Mouse (Mus musculus): ENCODE results near the gene Cphx3.
"Not testable (repeated sequence)": the region's sequence is repeated elsewhere in the genome, so short reads cannot be mapped to it uniquely, and the experiment has no call there.

DNA sequence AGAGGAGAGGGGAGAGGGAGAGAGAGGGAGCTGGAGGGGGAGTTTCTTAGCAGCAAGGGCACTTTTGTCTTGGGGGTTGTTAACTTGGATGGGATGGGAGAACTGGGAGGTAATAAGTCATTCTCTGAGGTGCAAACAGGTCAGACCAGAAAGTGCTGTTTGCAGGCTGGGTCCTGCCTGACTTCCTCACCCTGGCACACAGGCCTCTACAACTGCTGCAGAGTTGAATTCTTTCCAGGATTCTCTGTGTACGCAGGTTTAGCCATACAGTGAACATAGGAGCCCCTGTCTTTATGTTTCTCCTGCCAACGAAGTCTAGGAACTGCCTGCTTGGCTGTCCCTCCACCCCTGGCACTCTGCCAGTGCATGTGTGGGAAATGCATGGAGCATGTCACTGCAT, 65.0 kb downstream of the Cphx3 start:
- TF ChIP-seq EP300 (IDR thresholded peaks at IDR 0.05; ENCODE audit: low read depth in 1 of 2, low read length in 2 of 2); CTCF (IDR thresholded peaks at IDR 0.05 in 2 of 3, conservative IDR thresholded peaks at IDR 0.05 in 1 of 3; ENCODE audit: control insufficient read depth in 1 of 3, insufficient read depth in 1 of 3, low read depth in 2 of 3, low read length in 3 of 3, poor library complexity in 1 of 3, severe bottlenecking in 1 of 3); MEF2A (IDR thresholded peaks at IDR 0.05; ENCODE audit: extremely low read depth, insufficient replicate concordance, low read depth, low read length, poor library complexity, severe bottlenecking); HCFC1 (IDR thresholded peaks at IDR 0.05; ENCODE audit: low read depth, low read length); RCOR1 (IDR thresholded peaks at IDR 0.05; ENCODE audit: low read depth, low read length); TAL1 (IDR thresholded peaks at IDR 0.05; ENCODE audit: low read length); POLR2A (IDR thresholded peaks at IDR 0.05; ENCODE audit: control insufficient read depth in 1 of 2, insufficient read depth in 1 of 2, low read depth in 1 of 2, low read length in 2 of 2, poor library complexity in 1 of 2); RAD21 (IDR thresholded peaks at IDR 0.05; ENCODE audit: low read depth, low read length); NELFE (IDR thresholded peaks at IDR 0.05; ENCODE audit: low read depth, low read length); USF2 (IDR thresholded peaks at IDR 0.05; ENCODE audit: borderline replicate concordance in 1 of 2, insufficient read depth in 1 of 2, low read depth in 1 of 2, low read length in 2 of 2); SMC3 (IDR thresholded peaks at IDR 0.05; ENCODE audit: low read depth, low read length): not testable (repeated sequence)
